Mouse (Mus musculus): ENCODE measurements around the gene Azin2.
A peak's percentile ranks its signal among the peaks of the same experiment; 100 is the strongest.

The Azin2 gene

DNA sequence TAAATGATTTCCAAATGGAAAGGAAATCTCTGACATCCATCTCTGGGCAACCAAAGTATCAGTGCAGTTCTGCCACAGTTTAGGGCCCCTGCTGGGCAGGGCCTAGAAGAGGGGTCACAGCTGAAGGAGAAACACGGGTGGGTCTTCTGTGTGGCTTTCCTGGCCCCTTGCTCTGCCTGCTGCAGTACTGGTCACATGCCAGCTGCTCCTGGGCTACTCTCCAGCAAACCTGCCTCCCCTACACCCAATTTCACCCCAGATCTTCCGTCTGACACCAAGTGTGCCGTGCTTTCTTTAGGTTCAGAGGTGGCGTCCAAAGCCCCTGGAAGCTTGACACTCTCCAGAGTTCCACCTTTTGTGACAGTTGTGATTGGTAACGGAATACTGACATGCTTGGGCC lies 26.6 kb downstream of the Azin2 start:
- no peak for DNase-seq (ENCODE audit: low spot score)

DNA sequence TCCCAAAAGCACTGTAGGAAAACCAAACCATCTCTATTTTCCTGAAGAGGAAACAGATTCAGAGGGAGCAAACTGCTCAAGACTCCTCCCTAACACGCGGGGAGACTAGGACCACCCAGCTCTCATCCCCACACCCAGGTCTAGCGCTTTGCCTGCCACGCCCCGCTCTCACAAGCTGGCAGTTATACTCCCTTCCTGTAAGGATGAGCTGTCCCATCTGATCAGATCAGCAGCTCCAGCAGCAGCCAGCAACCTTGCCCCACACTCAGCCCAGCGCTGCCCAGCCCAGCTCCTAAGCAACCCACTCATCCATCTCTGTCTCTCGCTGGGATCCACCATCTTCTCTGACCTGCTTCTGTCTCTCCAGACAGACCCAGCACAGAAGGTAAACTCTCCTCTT lies 29.5 kb downstream of the Azin2 start:
- DNase-seq (ENCODE audit: low spot score), result no peak

GRCm38 (mm10) chr4:128924841-128925606 lies 37.2 kb downstream of the Azin2 start:
- DNase-seq (ENCODE audit: low spot score), result peak; percentile 95

GRCm38 (mm10) chr4:128923603-128924002 lies 38.6 kb downstream of the Azin2 start:
- DNase-seq (ENCODE audit: low spot score), result no peak

DNA sequence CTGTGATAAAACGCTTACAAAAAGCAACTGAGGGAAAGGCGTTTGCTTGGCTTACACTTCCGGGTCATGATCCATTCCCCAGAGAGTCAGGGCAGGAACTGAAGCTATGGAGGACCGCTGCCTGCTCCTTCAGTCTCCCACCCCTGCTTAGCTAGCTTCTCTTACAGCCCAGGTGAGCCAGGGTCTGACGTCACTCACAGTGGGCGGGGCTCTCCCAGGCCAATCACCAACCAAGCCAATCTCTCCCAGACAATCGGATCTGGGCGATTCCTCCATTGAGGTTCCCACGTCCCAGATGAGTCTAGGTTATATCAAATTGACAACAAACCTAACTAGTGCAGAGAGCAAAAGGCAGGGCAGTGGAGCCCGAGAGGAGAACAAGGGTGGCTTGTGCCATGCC lies 43.1 kb downstream of the Azin2 start:
- DNase-seq (ENCODE audit: low spot score), result no peak

DNA sequence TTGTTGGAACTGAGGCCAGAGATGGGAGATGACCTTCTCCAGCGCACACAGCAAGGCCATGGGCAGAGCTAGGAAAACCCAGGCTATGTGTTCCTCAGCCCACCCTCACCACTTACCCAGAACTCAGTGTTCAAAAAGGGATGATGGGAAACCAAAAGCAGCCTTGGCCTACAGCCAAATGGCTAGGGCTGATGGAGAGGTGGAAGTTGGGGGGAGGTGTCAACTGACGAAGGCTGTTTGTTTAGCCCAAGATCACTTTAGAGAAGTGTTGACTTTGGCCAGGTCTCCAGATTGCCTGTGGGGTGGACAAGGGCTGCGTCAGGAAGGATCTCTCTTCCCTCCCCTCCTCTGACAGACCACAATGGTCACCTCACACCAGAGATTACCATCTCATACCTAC lies 44.1 kb downstream of the Azin2 start:
- no peak for DNase-seq (ENCODE audit: low spot score)

DNA sequence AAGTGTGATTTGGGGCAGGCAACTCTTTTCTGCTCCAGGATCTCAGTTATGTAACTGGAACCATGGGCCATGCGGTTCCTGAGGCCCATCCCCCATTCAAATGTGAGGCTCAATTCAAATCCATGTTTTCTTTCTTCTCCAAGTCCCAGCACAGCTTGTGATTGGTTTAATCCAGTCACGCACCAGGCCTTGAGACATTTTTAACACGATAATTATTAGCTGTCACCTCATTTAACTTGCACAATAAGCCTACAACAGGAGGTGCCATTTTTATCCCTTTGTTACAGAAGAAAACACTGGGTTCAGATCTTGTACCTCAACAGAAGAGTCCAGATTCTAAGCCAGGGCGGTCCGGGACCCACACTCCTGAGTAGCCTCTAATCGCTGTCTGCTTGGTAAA lies 44.5 kb downstream of the Azin2 start:
- no peak for DNase-seq (ENCODE audit: low spot score)

DNA sequence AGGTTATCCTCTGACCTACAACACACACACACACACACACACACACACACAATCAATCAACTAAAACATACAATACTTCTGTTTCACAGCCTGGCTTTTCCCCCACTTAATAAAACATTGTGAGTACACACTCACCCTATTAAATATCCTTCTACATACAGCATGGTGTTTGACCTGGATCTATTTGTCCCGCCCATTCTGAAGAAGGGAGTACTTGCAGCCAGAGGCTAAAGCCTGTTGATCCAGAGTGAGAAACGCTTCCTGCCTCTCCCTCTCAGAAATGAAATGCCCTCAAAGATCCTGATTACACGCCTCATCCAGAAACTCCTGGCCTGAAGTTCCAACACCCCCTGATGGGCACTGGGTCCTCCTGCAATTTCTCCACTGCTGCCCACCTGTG lies 45.1 kb downstream of the Azin2 start:
- DNase-seq (ENCODE audit: low spot score), result no peak

- peak; percentile 74 for DNase-seq (ENCODE audit: low spot score)
Measured at GRCm38 (mm10) chr4:128913794-128914193, 48.4 kb downstream of the Azin2 start.

GRCm38 (mm10) chr4:128912085-128912484 lies 50.2 kb downstream of the Azin2 start:
- no peak for DNase-seq (ENCODE audit: low spot score)

- DNase-seq (ENCODE audit: low spot score), result no peak
Measured at GRCm38 (mm10) chr4:128910276-128911063, 51.8 kb downstream of the Azin2 start.

DNA sequence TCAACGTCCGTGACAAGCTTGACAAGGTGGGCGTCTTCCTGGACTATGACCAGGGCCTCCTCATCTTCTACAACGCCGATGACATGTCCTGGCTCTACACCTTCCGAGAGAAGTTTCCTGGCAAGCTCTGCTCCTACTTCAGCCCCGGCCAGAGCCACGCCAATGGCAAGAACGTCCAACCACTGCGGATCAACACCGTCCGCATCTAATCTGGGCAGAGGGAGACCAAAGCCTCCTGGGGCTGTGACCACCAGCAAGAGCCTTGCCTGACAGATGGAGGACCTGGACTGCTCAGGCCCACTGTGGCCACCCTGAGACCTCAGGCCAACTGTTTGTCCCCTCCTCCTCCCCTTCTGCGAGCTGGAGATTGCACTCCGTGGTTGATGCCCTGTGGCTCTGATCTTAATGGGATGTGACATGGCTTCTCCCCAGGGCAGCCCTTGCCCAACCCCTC lies 52.8 kb downstream of the Azin2 start:
- DNase-seq (ENCODE audit: low spot score), result no peak

GRCm38 (mm10) chr4:128908586-128909377 lies 53.5 kb downstream of the Azin2 start:
- peak; percentile 88 for DNase-seq (ENCODE audit: low spot score)

- DNase-seq (ENCODE audit: low spot score), result no peak
Measured at GRCm38 (mm10) chr4:128907238-128907968, 54.8 kb downstream of the Azin2 start.

- peak; percentile 57 for DNase-seq (ENCODE audit: low spot score)
Measured at GRCm38 (mm10) chr4:128906757-128907156, 55.5 kb downstream of the Azin2 start.

GRCm38 (mm10) chr4:128905251-128905650 lies 57.0 kb downstream of the Azin2 start:
- DNase-seq (ENCODE audit: low spot score), result peak; percentile 40

DNA sequence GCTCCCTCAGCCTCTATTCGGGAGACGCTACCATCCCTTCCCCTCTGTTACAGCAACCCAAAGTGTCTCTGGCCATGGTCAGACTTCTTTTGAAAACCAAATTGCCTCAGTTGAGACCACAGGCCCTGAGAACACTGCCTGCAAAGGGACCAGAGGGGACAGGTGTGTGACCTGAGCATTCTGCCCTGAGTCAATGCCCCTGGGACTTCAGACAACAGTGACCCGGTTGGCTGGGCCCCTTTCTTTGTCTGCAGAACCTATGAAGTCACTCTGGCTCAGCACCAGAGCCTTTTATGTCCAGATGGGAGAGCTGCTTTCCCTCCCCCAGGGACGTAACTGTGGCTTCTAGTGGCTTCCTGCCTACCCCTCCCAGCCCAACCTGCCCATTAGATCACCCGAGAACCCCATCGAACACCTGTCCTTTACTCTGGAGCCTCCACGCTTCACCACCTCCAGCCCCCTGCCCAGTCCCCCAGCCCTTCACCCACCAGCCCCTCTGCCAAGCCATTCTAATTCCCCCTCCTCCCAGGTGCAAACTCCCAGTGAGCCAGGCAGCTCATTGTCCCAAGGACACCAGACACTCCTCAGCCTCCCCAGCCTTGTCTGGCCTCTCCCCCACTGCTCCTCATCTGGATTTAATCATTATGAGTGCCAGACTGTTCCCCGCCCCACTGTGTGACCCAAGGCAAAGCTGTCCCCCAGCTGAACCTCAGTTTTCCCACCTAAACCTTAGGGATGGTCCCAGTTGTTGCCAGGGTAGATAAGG lies 58.0 kb downstream of the Azin2 start:
- peak; percentile 76 for DNase-seq (ENCODE audit: low spot score)

GRCm38 (mm10) chr4:128902390-128902789 lies 59.9 kb downstream of the Azin2 start:
- DNase-seq (ENCODE audit: low spot score), result no peak

GRCm38 (mm10) chr4:128900484-128900883 lies 61.8 kb downstream of the Azin2 start:
- no peak for DNase-seq (ENCODE audit: low spot score)

GRCm38 (mm10) chr4:128899332-128899731 lies 62.9 kb downstream of the Azin2 start:
- peak; percentile 77 for DNase-seq (ENCODE audit: low spot score)

DNA sequence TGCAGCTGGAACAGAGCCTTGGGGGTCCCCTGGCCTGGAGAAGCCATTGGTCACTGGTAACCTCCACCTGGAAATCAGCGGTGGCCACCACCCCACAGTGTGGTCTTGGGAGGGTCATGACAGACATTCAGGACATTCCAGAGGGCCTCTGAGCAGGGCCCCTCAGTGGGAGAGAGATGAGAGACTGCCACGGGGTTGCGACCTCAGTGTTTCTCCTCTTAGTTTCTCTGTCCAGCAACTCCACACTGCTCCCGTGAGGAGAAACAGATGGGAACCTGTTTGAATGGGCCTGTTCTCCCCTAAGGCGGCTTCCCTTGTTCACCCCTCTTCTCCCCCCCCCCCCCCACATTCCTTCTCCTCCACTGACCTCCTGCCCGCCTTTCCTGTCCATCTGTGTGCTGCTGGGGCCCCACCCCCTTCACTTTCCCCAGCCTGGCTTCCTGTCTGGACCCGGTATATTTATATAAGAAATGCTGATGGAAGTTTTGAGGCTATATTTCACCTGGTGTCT lies 64.3 kb downstream of the Azin2 start:
- DNase-seq (ENCODE audit: low spot score), result peak; percentile 82

All from embryo, embryonic 10.5 days (tissue).